Mouse (Mus musculus) effector memory CD4-positive, alpha-beta T cell, adult 5 months (primary cell): ENCODE measurements around the gene Dna2. TPM values are rescaled to one million over a fixed set of nuclear protein-coding genes. Genes with fewer than 3 reads are reported as not detected.

ENCODE experiments used
- polyA plus RNA-seq: library from polyadenylated mRNA; unstranded; fragments of 100-300 nt; shearing (Covaris generic); gene quantifications from one replicate; pipeline ENCODE4 v1.2.1, GENCODE M21; 2017

The Dna2 gene
- 1.1 TPM for polyA plus RNA-seq

GRCm38 (mm10) chr10:62946738-62947471 lies at the start of gene Dna2:
Gene Dna2, plus strand, starts transcription at chr10:62947026.

GRCm38 (mm10) chr10:62908896-62909295 lies 37.9 kb upstream of the Dna2 start, which contains the start of gene Tet1:
Gene Tet1, minus strand, starts transcription at chr10:62908996.

GRCm38 (mm10) chr10:62919925-62920765 lies 26.7 kb upstream of the Dna2 start, which contains the start of gene Slc25a16:
Gene Slc25a16, plus strand, starts transcription at chr10:62920633.

GRCm38 (mm10) chr10:62980039-62980954 lies 33.5 kb downstream of the Dna2 start, which contains the start of gene Rufy2:
Gene Rufy2, plus strand, starts transcription at chr10:62980223.

Other genes starting within 250 kb of the Dna2 start
- gene Stox1, start 220.9 kb upstream of the Dna2 start, polyA plus RNA-seq: 0.26 TPM
- gene Ccar1, start 154.7 kb upstream of the Dna2 start, polyA plus RNA-seq: 118 TPM
- gene Tet1, start 38.0 kb upstream of the Dna2 start, polyA plus RNA-seq: 1.1 TPM
- 9.3 TPM for gene Slc25a16, start 26.4 kb upstream of the Dna2 start, polyA plus RNA-seq
- gene Rufy2, start 33.2 kb downstream of the Dna2 start, polyA plus RNA-seq: 38.8 TPM
- gene Hnrnph3, start 77.2 kb downstream of the Dna2 start, polyA plus RNA-seq: 98.7 TPM
- 0.59 TPM for gene Pbld2, start 77.3 kb downstream of the Dna2 start, polyA plus RNA-seq
- gene Pbld1, start 113.1 kb downstream of the Dna2 start, polyA plus RNA-seq: not detected
- gene Atoh7, start 152.6 kb downstream of the Dna2 start, polyA plus RNA-seq: not detected